Mouse (Mus musculus): Measurements from ENCODE around the gene Cd180. TPM values are rescaled to one million over a fixed set of nuclear protein-coding genes. Genes with fewer than 3 reads are reported as not detected.
A peak's percentile ranks its signal among the peaks of the same experiment; 100 is the strongest.

Cd180 gene
- polyA plus RNA-seq (2015; fragmentation: Nextera tagmentation; extraction: Ambion mirVana) = 0.49 and 0.66 TPM in 2 replicates

DNA sequence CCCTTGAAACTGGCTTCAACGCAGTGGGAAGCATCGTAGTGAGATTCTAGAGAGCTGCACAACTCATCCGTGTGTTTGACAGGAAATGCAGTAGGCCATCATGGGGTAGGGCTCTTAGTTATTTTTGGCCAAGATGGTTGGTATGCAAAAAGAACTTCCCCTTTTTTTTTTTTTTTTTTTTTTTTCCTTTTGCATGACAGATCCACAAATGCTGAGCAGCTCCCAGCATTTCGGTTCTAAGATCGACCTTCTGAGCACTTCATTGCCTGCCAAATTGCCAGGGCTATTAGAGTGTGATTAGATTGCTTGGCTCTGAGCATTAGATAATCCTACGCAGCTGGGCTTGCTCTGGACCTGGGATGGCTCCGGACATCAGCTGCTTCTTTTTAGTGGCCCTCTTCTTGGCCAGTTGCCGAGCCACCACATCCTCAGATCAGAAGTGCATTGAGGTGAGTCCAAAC, at the start of gene Cd180:
TSS of gene Cd180 (plus strand) at position 218 of the 461 bp plus-strand sequence.
- Histone ChIP-seq H3K9ac (no peak within 1 kb of the TSS), H3K36me3 (no peaks in the 10 kb centered on the region), H3K4me3 (replicated peaks) (no peak within 1 kb of the TSS), H3K4me1 (replicated peaks) (no peaks in the 10 kb centered on the region), H3K27me3 (replicated peaks) (no peaks in the 10 kb centered on the region), H3K9me3 (no peaks in the 10 kb centered on the region), H3K27ac (no peak within 1 kb of the TSS), H3K4me2 (replicated peaks) (no peak within 1 kb of the TSS)
- no peak for ATAC-seq
- 62% methylated on average over 8 of the region's 8 CpGs for WGBS

DNA sequence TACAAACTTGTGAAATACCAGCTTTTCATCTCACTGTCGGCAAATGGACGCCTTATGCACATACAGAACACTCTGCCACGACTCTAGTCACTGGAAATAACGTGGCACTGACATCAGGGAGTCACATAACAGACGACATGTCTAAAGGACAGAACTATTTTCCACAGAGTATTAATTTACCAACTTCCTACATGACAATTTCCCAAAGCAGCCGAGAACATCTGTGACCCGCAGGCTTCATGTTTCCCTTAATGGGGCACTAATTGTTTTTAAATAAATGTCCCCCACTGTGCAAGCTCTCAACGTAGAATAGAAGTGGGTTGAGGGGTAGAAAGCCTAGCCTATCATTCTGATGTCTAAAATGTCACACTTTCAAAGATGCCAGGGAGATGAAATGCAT, 49.0 kb upstream of the Cd180 start:
- H3K4me3 ChIP-seq (replicated peaks) = no peak overlapping the region
- no peak overlapping the region for H3K9ac ChIP-seq
- H3K4me1 ChIP-seq (replicated peaks) = peaks cover 3% of the 10 kb centered on the region; the same call in 1 of the 2 replicates
- no peaks in the 10 kb centered on the region for H3K27me3 ChIP-seq (replicated peaks)
- no peak overlapping the region for H3K27ac ChIP-seq
- 0 out of 2 replicates have a peak, but pooled peaks have one; percentile 19 for ATAC-seq
- H3K9me3 ChIP-seq = no peaks in the 10 kb centered on the region
- H3K36me3 ChIP-seq = no peaks in the 10 kb centered on the region
- WGBS = 49% methylated on average over 8 of the region's 8 CpGs
- H3K4me2 ChIP-seq (replicated peaks) = no peak overlapping the region

DNA sequence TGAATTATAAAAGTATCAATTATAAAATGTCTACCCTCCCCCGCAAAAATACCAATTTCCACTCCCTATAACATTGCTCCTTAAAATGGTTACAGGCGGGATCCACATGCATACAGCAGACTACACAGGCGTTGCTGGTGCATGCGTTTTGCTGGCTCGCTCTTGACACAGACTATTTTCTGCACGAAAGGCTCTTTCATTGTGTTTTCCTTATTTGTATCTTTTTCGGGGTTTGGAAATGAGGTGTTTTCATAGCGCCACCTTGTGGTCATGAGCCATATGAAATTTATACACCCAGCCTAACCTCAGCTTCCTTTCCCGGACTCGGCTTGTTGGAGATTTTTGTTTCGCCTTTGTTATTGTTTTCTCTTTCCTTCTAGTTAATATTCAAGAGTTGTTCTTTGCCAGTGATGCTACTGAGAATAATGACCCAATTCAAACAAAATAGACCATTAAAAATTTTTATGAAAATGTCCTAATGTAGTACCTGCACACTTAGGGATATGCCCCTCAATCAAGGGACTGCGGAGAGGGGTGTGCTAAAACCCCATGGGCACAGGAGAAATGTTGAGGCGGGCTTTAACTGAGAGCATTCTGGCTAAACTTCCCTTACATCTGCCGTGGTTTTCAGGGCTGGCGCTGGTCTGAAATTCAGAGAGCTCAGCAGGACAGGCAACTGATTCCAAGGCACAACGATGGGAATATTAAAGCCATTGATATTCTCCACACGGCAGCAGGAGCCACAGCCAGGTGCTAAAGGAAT, 48.4 kb upstream of the Cd180 start:
- no peaks in the 10 kb centered on the region for H3K9me3 ChIP-seq
- ATAC-seq = peak; percentile 84
- 28% methylated on average over 17 of the region's 17 CpGs for WGBS
- H3K4me2 ChIP-seq (replicated peaks) = peak overlapping the region; percentile 27; the same call in 1 of the 2 replicates
- no peak overlapping the region for H3K4me3 ChIP-seq (replicated peaks)
- H3K36me3 ChIP-seq = no peaks in the 10 kb centered on the region
- H3K4me1 ChIP-seq (replicated peaks) = peaks cover 3% of the 10 kb centered on the region; the same call in 1 of the 2 replicates
- H3K27me3 ChIP-seq (replicated peaks) = no peaks in the 10 kb centered on the region
- no peak overlapping the region for H3K9ac ChIP-seq
- H3K27ac ChIP-seq = no peak overlapping the region

DNA sequence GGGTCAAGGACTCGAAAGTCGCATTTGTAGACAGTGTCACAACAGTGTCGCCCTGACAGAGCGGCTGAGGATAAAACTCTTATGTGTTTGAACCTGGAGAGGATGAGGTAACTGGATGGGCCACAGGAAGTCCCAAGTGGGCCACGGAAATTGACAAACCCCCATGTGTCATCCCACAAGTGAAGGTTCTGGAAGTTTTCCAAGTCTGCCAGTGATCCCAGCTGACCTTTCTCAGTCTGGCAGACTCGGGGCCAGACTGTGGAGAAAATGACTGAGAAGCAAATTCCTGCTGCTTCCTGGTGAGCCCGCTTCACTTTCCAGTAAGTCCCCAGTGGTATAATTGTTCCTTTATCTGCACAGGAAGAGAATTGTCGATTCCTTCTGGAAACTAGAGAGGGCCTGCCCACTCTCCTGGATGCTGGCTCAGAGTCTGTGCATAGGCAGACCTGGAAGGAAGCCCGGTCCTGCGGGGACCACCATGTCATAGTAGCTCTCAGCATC, 47.0 kb upstream of the Cd180 start:
- Histone ChIP-seq H3K4me2 (replicated peaks) (no peak overlapping the region), H3K4me3 (replicated peaks) (no peak overlapping the region), H3K27ac (no peak overlapping the region), H3K4me1 (replicated peaks) (peaks cover 3% of the 10 kb centered on the region; the same call in 1 of the 2 replicates), H3K27me3 (replicated peaks) (no peaks in the 10 kb centered on the region), H3K9ac (no peak overlapping the region), H3K9me3 (no peaks in the 10 kb centered on the region), H3K36me3 (no peaks in the 10 kb centered on the region)
- ATAC-seq = 0 out of 2 replicates have a peak, but pooled peaks have one; percentile 25
- 54% methylated on average over 10 of the region's 10 CpGs for WGBS

DNA sequence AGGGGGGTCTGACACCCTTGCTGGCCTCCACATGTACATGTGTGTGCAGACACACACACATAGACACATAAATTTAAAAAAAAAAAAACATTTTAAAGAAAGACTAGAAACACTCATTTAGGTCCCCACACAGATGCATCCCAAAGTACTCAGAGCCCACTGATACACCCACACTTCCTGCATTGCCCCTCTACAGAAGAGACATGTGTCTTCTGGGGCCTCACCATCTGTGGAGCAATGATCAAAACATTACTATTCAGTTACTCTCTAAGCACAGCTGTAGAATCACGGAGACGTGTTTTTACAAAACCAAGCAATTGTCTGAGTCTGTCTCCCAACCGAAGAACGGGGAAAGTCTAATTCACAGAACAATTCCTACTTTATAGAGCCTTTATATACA, 45.8 kb upstream of the Cd180 start:
- Histone ChIP-seq H3K27ac (no peak overlapping the region), H3K4me2 (replicated peaks) (no peak overlapping the region)

DNA sequence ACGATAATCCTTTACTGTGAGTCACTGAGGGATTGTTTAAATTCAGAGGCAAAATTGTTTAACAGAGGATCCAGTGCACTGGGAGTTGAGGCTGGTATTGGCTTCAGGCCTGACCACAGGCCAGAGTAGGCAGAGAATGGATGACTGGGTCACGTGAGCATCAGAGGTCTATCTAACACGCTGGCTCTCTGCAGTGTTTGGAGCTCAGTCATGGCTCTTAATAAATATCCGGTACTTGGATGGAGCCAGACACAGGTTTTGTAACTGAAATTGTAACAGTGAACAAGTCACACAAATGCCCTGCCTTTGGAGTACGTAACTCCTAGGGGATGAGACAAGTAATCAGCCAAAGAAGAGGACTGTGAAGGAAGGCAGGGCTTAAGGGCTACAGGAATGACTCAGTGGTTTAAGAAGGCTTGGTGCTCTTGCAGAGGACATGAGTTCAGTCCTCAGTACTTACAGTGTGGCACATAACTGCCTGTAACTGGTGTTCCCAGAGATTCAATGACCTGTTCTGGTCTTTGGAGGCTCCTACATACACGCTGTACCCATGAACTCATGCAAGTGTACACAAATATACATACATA, 41.0 kb upstream of the Cd180 start:
- H3K9ac ChIP-seq = no peak overlapping the region
- WGBS = 69% methylated on average over 6 of the region's 6 CpGs
- no peak for ATAC-seq
- H3K27me3 ChIP-seq (replicated peaks) = no peaks in the 10 kb centered on the region
- no peaks in the 10 kb centered on the region for H3K9me3 ChIP-seq
- no peak overlapping the region for H3K4me3 ChIP-seq (replicated peaks)
- no peak overlapping the region for H3K4me2 ChIP-seq (replicated peaks)
- peak overlapping the region; percentile 7; the same call in 1 of the 2 replicates for H3K27ac ChIP-seq
- H3K36me3 ChIP-seq = no peaks in the 10 kb centered on the region
- H3K4me1 ChIP-seq (replicated peaks) = no peaks in the 10 kb centered on the region

More for the DNA sequence above, 45.8 kb upstream of the Cd180 start:
- 69% methylated on average over 4 of the region's 4 CpGs for WGBS
- no peaks in the 10 kb centered on the region for H3K27me3 ChIP-seq (replicated peaks)
- peaks cover 3% of the 10 kb centered on the region; the same call in 1 of the 2 replicates for H3K4me1 ChIP-seq (replicated peaks)
- no peaks in the 10 kb centered on the region for H3K9me3 ChIP-seq
- no peak overlapping the region for H3K9ac ChIP-seq
- no peaks in the 10 kb centered on the region for H3K36me3 ChIP-seq
- no peak for ATAC-seq
- H3K4me3 ChIP-seq (replicated peaks) = no peak overlapping the region

DNA sequence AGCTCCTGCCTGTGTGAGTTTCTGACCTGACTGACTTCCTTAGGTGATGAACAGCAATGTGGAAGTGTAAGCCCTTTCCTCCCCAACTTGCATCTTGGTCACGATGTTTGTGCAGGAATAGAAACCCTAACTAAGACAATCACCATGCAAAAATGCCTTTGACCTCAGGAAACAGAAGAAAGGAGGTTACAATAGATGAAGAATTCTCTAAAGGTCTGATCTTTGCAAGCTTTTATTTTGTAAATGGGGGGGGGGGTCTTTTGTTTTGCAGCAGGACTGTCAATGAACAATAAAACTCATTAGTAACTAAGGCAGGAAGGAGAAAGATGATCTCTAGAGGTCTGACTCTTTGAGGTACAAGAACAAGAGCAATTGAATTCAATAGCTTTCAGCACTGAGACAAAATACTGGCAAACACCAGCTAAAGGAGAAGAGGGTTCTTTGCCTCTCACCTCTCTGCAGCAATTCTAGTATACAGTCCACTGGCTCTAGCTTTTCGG, 38.2 kb upstream of the Cd180 start:
- ATAC-seq = no peak
- Histone ChIP-seq H3K9me3 (no peaks in the 10 kb centered on the region), H3K4me2 (replicated peaks) (no peak overlapping the region), H3K4me3 (replicated peaks) (no peak overlapping the region), H3K9ac (no peak overlapping the region), H3K36me3 (no peaks in the 10 kb centered on the region), H3K27ac (no peak overlapping the region), H3K4me1 (replicated peaks) (no peaks in the 10 kb centered on the region; the same call in 1 of the 2 replicates), H3K27me3 (replicated peaks) (no peaks in the 10 kb centered on the region)
- WGBS = 86% methylated on average over 2 of the region's 2 CpGs

DNA sequence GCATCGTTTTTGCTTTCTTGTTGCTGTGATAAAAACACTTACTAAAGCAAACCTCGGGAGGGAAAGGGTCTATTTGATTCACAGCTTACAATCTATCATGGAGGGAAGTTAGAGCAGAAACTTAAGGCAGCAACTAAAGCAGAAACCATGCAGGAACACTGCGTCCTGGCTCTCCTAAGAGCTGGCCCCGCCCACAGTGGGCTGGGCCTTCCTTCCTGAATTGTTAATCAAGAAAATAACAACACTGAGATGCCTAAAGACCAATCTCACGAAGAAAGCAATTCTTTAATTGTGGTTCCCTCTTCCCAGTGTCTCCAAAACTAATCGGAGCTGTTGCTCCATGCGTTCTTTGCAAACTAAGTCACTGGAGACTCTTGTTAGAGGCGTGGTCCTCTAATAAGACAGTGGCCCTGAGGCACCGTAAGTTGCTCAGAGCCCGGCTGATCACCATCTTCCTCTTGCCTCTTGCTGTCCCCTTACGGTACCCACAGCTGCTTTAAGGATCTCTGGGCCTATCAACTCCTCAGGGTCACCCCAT, 37.1 kb upstream of the Cd180 start:
- H3K4me1 ChIP-seq (replicated peaks) = no peaks in the 10 kb centered on the region; the same call in 1 of the 2 replicates
- H3K9ac ChIP-seq = no peak overlapping the region
- H3K36me3 ChIP-seq = no peaks in the 10 kb centered on the region
- H3K9me3 ChIP-seq = no peaks in the 10 kb centered on the region
- H3K4me2 ChIP-seq (replicated peaks) = no peak overlapping the region
- H3K4me3 ChIP-seq (replicated peaks) = no peak overlapping the region
- H3K27me3 ChIP-seq (replicated peaks) = no peaks in the 10 kb centered on the region
- no peak overlapping the region for H3K27ac ChIP-seq
- no peak for ATAC-seq
- 69% methylated on average over 11 of the region's 11 CpGs for WGBS

DNA sequence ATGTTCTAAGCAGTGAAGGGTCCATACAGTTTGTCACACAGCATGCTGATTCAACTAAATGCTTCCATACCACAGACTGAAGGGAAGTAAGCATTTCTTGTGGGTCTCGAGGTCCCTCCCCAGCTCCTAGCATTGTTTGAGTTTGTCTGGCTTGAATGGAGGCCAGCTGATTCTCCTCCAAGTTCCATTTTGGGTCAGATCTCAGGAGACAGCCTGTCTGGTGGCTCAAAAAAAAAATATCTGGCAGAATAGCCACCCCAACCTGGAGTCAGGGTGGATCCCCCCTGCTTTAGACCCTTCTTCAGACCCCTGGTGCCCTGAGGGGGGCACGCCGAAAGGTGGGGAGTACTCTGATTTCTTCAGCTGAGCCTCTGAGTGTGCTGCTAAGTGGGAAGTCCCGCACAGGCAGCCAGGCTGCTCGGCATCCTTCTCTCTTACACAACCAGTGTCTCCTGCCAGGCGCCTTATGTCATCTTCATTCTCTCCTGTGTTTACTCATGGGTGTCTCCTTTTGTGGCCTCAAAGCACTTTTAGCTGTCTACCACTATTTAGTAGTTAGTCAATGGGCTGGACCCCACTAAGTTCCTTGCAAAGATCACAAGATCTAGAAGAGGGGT, 35.0 kb upstream of the Cd180 start:
- Histone ChIP-seq H3K4me2 (replicated peaks) (no peak overlapping the region), H3K27me3 (replicated peaks) (no peaks in the 10 kb centered on the region), H3K4me3 (replicated peaks) (no peak overlapping the region), H3K27ac (no peak overlapping the region), H3K9me3 (no peaks in the 10 kb centered on the region), H3K36me3 (no peaks in the 10 kb centered on the region), H3K9ac (no peak overlapping the region), H3K4me1 (replicated peaks) (no peaks in the 10 kb centered on the region; the same call in 1 of the 2 replicates)
- WGBS = 59% methylated on average over 6 of the region's 6 CpGs
- ATAC-seq = no peak

DNA sequence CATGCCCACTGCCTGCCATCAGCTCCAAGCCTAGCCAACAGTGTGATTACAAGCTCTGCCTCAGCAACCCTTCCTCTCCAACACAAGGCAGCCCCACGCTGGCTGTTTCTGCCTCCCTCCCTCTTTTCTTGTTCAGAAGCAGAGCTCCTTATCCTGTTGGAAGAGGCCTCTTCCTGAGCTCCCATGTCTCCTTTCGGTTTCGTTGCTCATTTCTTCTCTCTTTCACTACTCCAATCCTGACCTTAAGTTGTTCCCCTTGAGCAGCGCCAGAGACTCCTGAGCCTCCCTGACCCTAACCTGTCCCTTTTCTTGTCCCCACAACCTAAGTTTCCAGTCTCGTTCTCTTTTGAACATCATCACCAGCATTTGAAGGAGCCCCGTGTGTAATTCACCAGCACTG, 29.3 kb upstream of the Cd180 start:
- Histone ChIP-seq H3K4me3 (replicated peaks) (no peak overlapping the region), H3K27me3 (replicated peaks) (no peaks in the 10 kb centered on the region), H3K36me3 (no peaks in the 10 kb centered on the region), H3K27ac (no peak overlapping the region), H3K4me2 (replicated peaks) (no peak overlapping the region), H3K4me1 (replicated peaks) (no peaks in the 10 kb centered on the region), H3K9me3 (no peaks in the 10 kb centered on the region), H3K9ac (no peak overlapping the region)
- WGBS = 62% methylated on average over 6 of the region's 6 CpGs
- ATAC-seq = no peak

DNA sequence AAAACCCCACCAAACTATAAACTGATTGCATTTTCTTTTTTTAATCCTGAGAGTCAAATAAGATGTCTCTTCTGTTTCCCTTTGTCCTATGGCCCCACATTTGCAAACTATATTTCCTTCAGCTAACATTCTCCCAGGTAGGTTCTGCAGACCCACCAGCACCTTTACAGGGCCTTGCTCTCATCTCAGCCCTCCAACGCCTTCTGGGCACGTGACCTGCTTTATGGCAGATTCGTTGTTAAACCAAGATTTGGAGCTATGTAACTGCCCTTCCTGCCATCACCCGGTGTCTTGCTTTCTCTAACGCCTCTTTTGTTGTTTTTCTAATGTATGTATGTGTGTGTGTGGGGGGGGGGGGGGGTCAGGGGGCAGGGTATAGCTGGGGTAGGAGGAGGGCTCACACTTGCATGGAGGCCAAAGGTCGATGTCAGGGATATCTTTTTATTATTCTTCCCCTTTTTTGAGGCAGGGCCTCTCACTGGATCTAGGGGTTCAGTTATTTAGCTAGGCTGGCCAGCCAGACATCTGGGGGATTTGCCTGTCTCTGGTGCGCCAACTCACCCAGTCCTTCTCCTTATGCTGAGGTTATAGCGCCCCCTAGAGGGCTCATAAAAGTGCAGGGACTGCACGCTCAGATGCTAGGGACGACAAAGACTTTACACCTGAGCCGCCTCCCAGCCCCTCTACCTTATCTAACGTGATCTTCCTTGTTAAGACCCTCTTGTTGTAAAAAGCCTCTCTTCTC, 28.3 kb upstream of the Cd180 start:
- peak overlapping the region; percentile 15 for H3K4me2 ChIP-seq (replicated peaks)
- no peak overlapping the region for H3K27ac ChIP-seq
- 59% methylated on average over 12 of the region's 12 CpGs for WGBS
- H3K9me3 ChIP-seq = no peaks in the 10 kb centered on the region
- no peak for ATAC-seq
- no peak overlapping the region for H3K4me3 ChIP-seq (replicated peaks)
- no peaks in the 10 kb centered on the region for H3K27me3 ChIP-seq (replicated peaks)
- no peaks in the 10 kb centered on the region for H3K36me3 ChIP-seq
- H3K4me1 ChIP-seq (replicated peaks) = 0 out of 2 replicates have a peak, but pooled peaks cover 2% of the 10 kb centered on the region
- H3K9ac ChIP-seq = no peak overlapping the region

Measured in intestine, embryonic 15.5 days (tissue).